Mouse (Mus musculus) CH12.LX (cell line): ENCODE data around the gene Slc20a1. TPM values are rescaled to one million over a fixed set of nuclear protein-coding genes. Genes with fewer than 3 reads are reported as not detected.

ENCODE experiments used
- DNase-seq: peaks from one replicate; pipeline ENCODE4 v3.0.0-alpha.2; 2013; ENCODE audit errors: extremely low read depth
- H3K27ac ChIP-seq: 2 replicates; pipeline ENCODE4 v1.5.1; 2012; ENCODE audit warnings: low read depth, mild to moderate bottlenecking, control low read depth, moderate library complexity; ENCODE audit not compliant: insufficient read depth
- H3K27me3 ChIP-seq: replicated peaks from 2 replicates; pipeline ENCODE3; 2012; ENCODE audit warnings: inconsistent platforms
- H3K36me3 ChIP-seq, 2 experiments: replicated peaks in 1 of 2; 2 replicates each; pipeline versions ENCODE3 to v1.6.1; 2012; ENCODE audit warnings: inconsistent platforms in 1 of 2, low read length in 1 of 2, mild to moderate bottlenecking in 1 of 2, mixed read lengths in 1 of 2, moderate library complexity in 1 of 2; ENCODE audit not compliant: control insufficient read depth in 1 of 2, insufficient read depth in 1 of 2
- H3K4me1 ChIP-seq, 2 experiments: 2 replicates each; pipeline ENCODE4 v1.6.1; 2012; ENCODE audit warnings: inconsistent platforms in 1 of 2, moderate library complexity in 1 of 2; ENCODE audit not compliant: insufficient read depth in 2 of 2, control insufficient read depth in 1 of 2
- H3K4me2 ChIP-seq: 2 replicates; pipeline ENCODE4 v1.6.1; 2012; ENCODE audit warnings: low read depth, mild to moderate bottlenecking, control low read depth; ENCODE audit not compliant: poor library complexity, insufficient read depth, severe bottlenecking
- H3K4me3 ChIP-seq, 3 experiments: fragments of 150-350 bp in 1 of 3; sonication (generic) in 1 of 3; replicated peaks in 1 of 3; 2 replicates each; pipeline versions ENCODE3 to v1.5.1; 2011 to 2012; ENCODE audit warnings: low read depth in 2 of 3, low read length in 2 of 3, mild to moderate bottlenecking in 2 of 3, moderate library complexity in 2 of 3, control low read depth in 1 of 3, improper control_type of control experiment in 1 of 3, inconsistent platforms in 1 of 3, mixed read lengths in 1 of 3; ENCODE audit not compliant: poor library complexity in 1 of 3
- H3K79me2 ChIP-seq: replicated peaks from 2 replicates; pipeline ENCODE4 v1.6.1; 2012; ENCODE audit warnings: mild to moderate bottlenecking, moderate library complexity; ENCODE audit not compliant: control insufficient read depth, poor library complexity, insufficient read depth, severe bottlenecking; ENCODE audit errors: extremely low read depth
- H3K9ac ChIP-seq: 2 replicates; pipeline ENCODE4 v1.6.1; 2012; ENCODE audit warnings: low read depth, mild to moderate bottlenecking, control low read depth, moderate library complexity; ENCODE audit not compliant: insufficient read depth
- H3K9me3 ChIP-seq: replicated peaks from 2 replicates; pipeline ENCODE3; 2012; ENCODE audit warnings: low read length, inconsistent platforms, mixed read lengths
- BHLHE40 ChIP-seq: IDR thresholded peaks from 2 replicates; pipeline ENCODE4 v1.6.1; 2011; ENCODE audit warnings: mild to moderate bottlenecking, low read depth, low read length, improper control_type of control experiment
- CTCF ChIP-seq, 2 experiments: IDR thresholded peaks in 1 of 2; conservative IDR thresholded peaks in 1 of 2; 2 replicates each; pipeline ENCODE4 v1.5.1; 2011 to 2012; ENCODE audit warnings: low read depth in 2 of 2, low read length in 2 of 2, improper control_type of control experiment in 1 of 2, inconsistent platforms in 1 of 2, mild to moderate bottlenecking in 1 of 2, moderate library complexity in 1 of 2
- E2F4 ChIP-seq: IDR thresholded peaks from 2 replicates; pipeline ENCODE4 v1.6.1; 2011; ENCODE audit warnings: low read depth, low read length, improper control_type of control experiment; ENCODE audit not compliant: insufficient replicate concordance
- ELF1 ChIP-seq: IDR thresholded peaks from 2 replicates; pipeline ENCODE4 v1.6.1; 2014; ENCODE audit warnings: low read depth, mild to moderate bottlenecking, inconsistent platforms, low read length, improper control_type of control experiment
- EP300 ChIP-seq: IDR thresholded peaks from 2 replicates; pipeline ENCODE4 v1.6.1; 2011; ENCODE audit warnings: low read length, improper control_type of control experiment
- ETS1 ChIP-seq: conservative IDR thresholded peaks from 2 replicates; pipeline ENCODE4 v1.6.1; 2012; ENCODE audit warnings: low read depth, mild to moderate bottlenecking, inconsistent platforms, low read length, improper control_type of control experiment, moderate library complexity
- GABPA ChIP-seq: IDR thresholded peaks from 2 replicates; pipeline ENCODE4 v1.6.1; 2012; ENCODE audit warnings: low read depth, low read length, improper control_type of control experiment, inconsistent platforms; ENCODE audit not compliant: insufficient replicate concordance
- IRF4 ChIP-seq: IDR thresholded peaks from 2 replicates; pipeline ENCODE4 v1.6.1; 2014; ENCODE audit warnings: low read depth, mild to moderate bottlenecking, inconsistent platforms, low read length, improper control_type of control experiment
- JUN ChIP-seq: IDR thresholded peaks from 2 replicates; pipeline ENCODE4 v1.6.1; 2011; ENCODE audit warnings: low read depth, mild to moderate bottlenecking, low read length, improper control_type of control experiment, moderate library complexity; ENCODE audit not compliant: insufficient read depth
- KAT2A ChIP-seq: IDR thresholded peaks from 2 replicates; pipeline ENCODE4 v1.6.1; 2012; ENCODE audit warnings: low read length, improper control_type of control experiment, inconsistent platforms; ENCODE audit not compliant: insufficient replicate concordance
- MAFK ChIP-seq: IDR thresholded peaks from 2 replicates; pipeline ENCODE4 v1.6.1; 2011; ENCODE audit warnings: low read length, improper control_type of control experiment; ENCODE audit not compliant: insufficient replicate concordance
- MEF2A ChIP-seq: IDR thresholded peaks from 2 replicates; pipeline ENCODE4 v1.6.1; 2014; ENCODE audit warnings: low read depth, mild to moderate bottlenecking, inconsistent platforms, low read length, improper control_type of control experiment, borderline replicate concordance
- MYC ChIP-seq: IDR thresholded peaks from 2 replicates; pipeline ENCODE4 v1.6.1; 2011; ENCODE audit warnings: low read depth, mild to moderate bottlenecking, improper control_type of control experiment, low read length
- PAX5 ChIP-seq: IDR thresholded peaks from 2 replicates; pipeline ENCODE4 v1.6.1; 2012; ENCODE audit warnings: low read length, inconsistent platforms, mixed read lengths
- POLR2AphosphoS2 ChIP-seq: IDR thresholded peaks from 2 replicates; pipeline ENCODE4 v1.6.1; 2011; ENCODE audit warnings: low read depth, low read length, improper control_type of control experiment
- RCOR1 ChIP-seq: conservative IDR thresholded peaks from 2 replicates; pipeline ENCODE4 v1.6.1; 2012; ENCODE audit warnings: low read depth, mild to moderate bottlenecking, inconsistent platforms, low read length, improper control_type of control experiment
- SIN3A ChIP-seq: IDR thresholded peaks from 2 replicates; pipeline ENCODE4 v1.6.1; 2012; ENCODE audit warnings: low read length, improper control_type of control experiment, inconsistent platforms
- SMC3 ChIP-seq: IDR thresholded peaks from 2 replicates; pipeline ENCODE4 v1.6.1; 2011; ENCODE audit warnings: low read depth, low read length, improper control_type of control experiment
- UBTF ChIP-seq: IDR thresholded peaks from 2 replicates; pipeline ENCODE4 v1.6.1; 2012; ENCODE audit warnings: low read depth, mild to moderate bottlenecking, inconsistent platforms, low read length, improper control_type of control experiment, moderate library complexity
- ZNF384 ChIP-seq: IDR thresholded peaks from 2 replicates; pipeline ENCODE4 v1.6.1; 2012; ENCODE audit warnings: low read depth, low read length, improper control_type of control experiment, inconsistent platforms
- dilution Hi-C: fragments of 300-500 bp; cut with MboI; formaldehyde crosslinking; loops from 2 replicates; pipeline ENCODE4 v1.14.3; 2020; ENCODE audit warnings: low sequenced_read_pairs; ENCODE audit not compliant: extremely low pct_unique_long_range_greater_than_20kb, extremely low pct_ligation_motif_present
- in situ Hi-C: fragments of 300-500 bp; cut with MboI; formaldehyde crosslinking; loops from 3 replicates; pipeline ENCODE4 v1.14.3; 2019; ENCODE audit warnings: low sequenced_read_pairs, low pct_ligation_motif_present, low pct_unique_long_range_greater_than_20kb, mixed read lengths
- polyA plus RNA-seq: library from polyadenylated mRNA; unstranded; fragments of >175 nt; gene quantifications from 2 replicates; pipeline ENCODE4 v1.2.1, GENCODE M21; 2012; ENCODE audit warnings: low read depth; ENCODE audit not compliant: insufficient read length
- total RNA-seq, 2 experiments: library from RNA; depleted of rRNA; stranded (reverse); fragments of 300-350 nt in 1 of 2; fragments of >200 nt in 1 of 2; gene quantifications; 2 replicates each; pipeline ENCODE4 v1.2.3; 2012 to 2014

Gene Slc20a1
- total and polyA plus RNA-seq, 3 experiments = 43.1 to 78.2 (median 72.1) TPM

GRCm38 (mm10) chr2:129197843-129198435 is 625 bp upstream of the Slc20a1 start:
- dilution Hi-C loops (no loop called here), in situ Hi-C loops (no loop called here)
- H3K4me1 ChIP-seq = peaks cover 5 to 41% of the 10 kb centered on the region in 2 experiments
- no peaks in the 10 kb centered on the region for H3K9me3 ChIP-seq
- H3K27ac ChIP-seq = no peak overlapping the region
- peaks cover 7 to 31% of the 10 kb centered on the region in 2 experiments for H3K36me3 ChIP-seq
- H3K27me3 ChIP-seq = no peaks in the 10 kb centered on the region
- TF ChIP-seq POLR2AphosphoS2 (no peak), IRF4 (no peak), JUN (no peak), MAFK (no peak), MEF2A (no peak), SMC3 (no peak), ETS1 (no peak), GABPA (no peak), KAT2A (0 out of 2 replicates have a peak, but pooled peaks have one; percentile 21), SIN3A (peak; percentile 23; the same call in 1 of the 2 replicates), RCOR1 (no peak), ZNF384 (no peak), CTCF (conservative IDR thresholded peaks at IDR 0.05 in 1 of 2, IDR thresholded peaks at IDR 0.05 in 1 of 2; ENCODE audit: low read depth in 2 of 2, low read length in 2 of 2) (no peak), BHLHE40 (peak; percentile 68), E2F4 (no peak), MYC (0 out of 2 replicates have a peak, but pooled peaks have one; percentile 54), EP300 (no peak), PAX5 (no peak), ELF1 (no peak), UBTF (no peak)
- peak overlapping the region; percentile 67 for H3K4me2 ChIP-seq
- DNase-seq = no peak
- no peaks in the 10 kb centered on the region for H3K79me2 ChIP-seq
- H3K4me3 ChIP-seq = peak overlapping the region; percentile 57 to 77 (median 71)
- H3K9ac ChIP-seq = peak overlapping the region; percentile 45
